Mouse (Mus musculus) forebrain, embryonic 16.5 days (tissue): ENCODE data around the gene Fgfr2. TPM values are rescaled to one million over a fixed set of nuclear protein-coding genes. Genes with fewer than 3 reads are reported as not detected.

Experiments
- ATAC-seq: fragments of 200-750 bp; cut with Nextera tagmentation; 2 replicates; pipeline ENCODE4 v1.8.0; 2017; ENCODE audit warnings: mild to moderate bottlenecking, moderate library complexity
- H3K27ac ChIP-seq: fragments of 300-500 bp; sonication (generic); 2 replicates; pipeline ENCODE4 v1.5.1; 2014; ENCODE audit warnings: low read length, control low read depth
- H3K27me3 ChIP-seq: fragments of 300-500 bp; sonication (generic); replicated peaks from 2 replicates; pipeline ENCODE4 v1.6.1; 2014; ENCODE audit warnings: low read length; ENCODE audit not compliant: control insufficient read depth, insufficient read depth
- H3K36me3 ChIP-seq: fragments of 300-500 bp; sonication (generic); 2 replicates; pipeline ENCODE4 v1.6.1; 2014; ENCODE audit not compliant: control insufficient read depth, insufficient read depth
- H3K4me1 ChIP-seq: fragments of 300-500 bp; sonication (generic); replicated peaks from 2 replicates; pipeline ENCODE4 v1.6.1; 2014; ENCODE audit warnings: low read length; ENCODE audit not compliant: control insufficient read depth, insufficient read depth
- H3K4me2 ChIP-seq: fragments of 300-500 bp; sonication (generic); 2 replicates; pipeline ENCODE4 v1.6.1; 2014; ENCODE audit warnings: mild to moderate bottlenecking, low read length, control low read depth
- H3K4me3 ChIP-seq: fragments of 300-500 bp; sonication (generic); replicated peaks from 2 replicates; pipeline ENCODE4 v1.5.1; 2014; ENCODE audit warnings: mild to moderate bottlenecking, low read length, control low read depth
- H3K9ac ChIP-seq: fragments of 300-500 bp; sonication (generic); replicated peaks from 2 replicates; pipeline ENCODE4 v1.6.1; 2014; ENCODE audit warnings: low read depth, low read length, control low read depth
- H3K9me3 ChIP-seq: fragments of 300-500 bp; sonication (generic); 2 replicates; pipeline ENCODE4 v1.6.1; 2016; ENCODE audit warnings: low read length; ENCODE audit not compliant: control insufficient read depth
- WGBS: fragments of 180-500 bp; shearing (Covaris S2); extraction: QIAGEN DNeasy Blood & Tissue Kit; methylation state at CpG from one replicate; pipeline ENCODE4 v1.1.7; 2014; 5-methylcytosine and 5-hydroxymethylcytosine counted together
- polyA plus RNA-seq: library from polyadenylated mRNA; unstranded; fragments of >200 nt; fragmentation: Nextera tagmentation; extraction: Ambion mirVana; gene quantifications from 2 replicates; pipeline ENCODE4 v1.2.1, GENCODE M21; 2015

Gene Fgfr2
- polyA plus RNA-seq, 1 experiment from 2014 or later, result 39.2 TPM

GRCm38 (mm10) chr7:130631553-130632378 lies 2491.4 kb downstream of the Fgfr2 start:
- 54% methylated on average over 22 of the region's 22 CpGs for WGBS
- Histone ChIP-seq H3K4me2 (no peak overlapping the region), H3K36me3 (no peaks in the 10 kb centered on the region), H3K9me3 (no peaks in the 10 kb centered on the region), H3K27me3 (no peaks in the 10 kb centered on the region), H3K4me1 (no peaks in the 10 kb centered on the region), H3K9ac (no peak overlapping the region), H3K4me3 (no peak overlapping the region), H3K27ac (no peak overlapping the region)
- no peak for ATAC-seq

GRCm38 (mm10) chr7:130630956-130631355 lies 2492.2 kb downstream of the Fgfr2 start:
- Histone ChIP-seq H3K27me3 (no peaks in the 10 kb centered on the region), H3K36me3 (no peaks in the 10 kb centered on the region), H3K9ac (no peak overlapping the region), H3K4me1 (no peaks in the 10 kb centered on the region), H3K4me3 (no peak overlapping the region), H3K4me2 (no peak overlapping the region), H3K9me3 (no peaks in the 10 kb centered on the region), H3K27ac (no peak overlapping the region)
- no peak for ATAC-seq
- WGBS, result 89% methylated on average over 3 of the region's 3 CpGs

GRCm38 (mm10) chr7:130629999-130630398 lies 2493.2 kb downstream of the Fgfr2 start:
- Histone ChIP-seq H3K27me3 (no peaks in the 10 kb centered on the region), H3K4me2 (no peak overlapping the region), H3K4me1 (no peaks in the 10 kb centered on the region), H3K9ac (no peak overlapping the region), H3K27ac (no peak overlapping the region), H3K36me3 (no peaks in the 10 kb centered on the region), H3K4me3 (no peak overlapping the region), H3K9me3 (no peaks in the 10 kb centered on the region)
- 92% methylated on average over 7 of the region's 7 CpGs for WGBS
- no peak for ATAC-seq

GRCm38 (mm10) chr7:130628601-130629000 lies 2494.5 kb downstream of the Fgfr2 start:
- WGBS, result 56% methylated on average over 1 of the region's 1 CpGs
- H3K4me3 ChIP-seq, result no peak overlapping the region
- no peaks in the 10 kb centered on the region for H3K27me3 ChIP-seq
- H3K4me1 ChIP-seq, result no peaks in the 10 kb centered on the region
- H3K4me2 ChIP-seq, result no peak overlapping the region
- H3K9ac ChIP-seq, result no peak overlapping the region
- no peaks in the 10 kb centered on the region for H3K9me3 ChIP-seq
- ATAC-seq, result no peak
- no peak overlapping the region for H3K27ac ChIP-seq
- H3K36me3 ChIP-seq, result no peaks in the 10 kb centered on the region

- WGBS, result 87% methylated on average over 7 of the region's 7 CpGs
- no peaks in the 10 kb centered on the region for H3K36me3 ChIP-seq
- no peaks in the 10 kb centered on the region for H3K27me3 ChIP-seq
- no peak overlapping the region for H3K4me2 ChIP-seq
- H3K27ac ChIP-seq, result no peak overlapping the region
- H3K9me3 ChIP-seq, result no peaks in the 10 kb centered on the region
- H3K4me3 ChIP-seq, result no peak overlapping the region
- ATAC-seq, result no peak
- no peaks in the 10 kb centered on the region for H3K4me1 ChIP-seq
- H3K9ac ChIP-seq, result no peak overlapping the region
Measured at GRCm38 (mm10) chr7:130625361-130625760, 2497.8 kb downstream of the Fgfr2 start.

- H3K4me2 ChIP-seq, result no peak overlapping the region
- H3K36me3 ChIP-seq, result no peaks in the 10 kb centered on the region
- 93% methylated on average over 9 of the region's 9 CpGs for WGBS
- H3K27ac ChIP-seq, result no peak overlapping the region
- no peak overlapping the region for H3K4me3 ChIP-seq
- no peaks in the 10 kb centered on the region for H3K27me3 ChIP-seq
- no peaks in the 10 kb centered on the region for H3K9me3 ChIP-seq
- ATAC-seq, result no peak
- no peak overlapping the region for H3K9ac ChIP-seq
- H3K4me1 ChIP-seq, result no peaks in the 10 kb centered on the region
Measured at GRCm38 (mm10) chr7:130624299-130624698, 2498.9 kb downstream of the Fgfr2 start.

GRCm38 (mm10) chr7:130622359-130622758 lies 2500.8 kb downstream of the Fgfr2 start:
- no peak overlapping the region for H3K27ac ChIP-seq

GRCm38 (mm10) chr7:130621953-130622352 lies 2501.2 kb downstream of the Fgfr2 start:
- no peak overlapping the region for H3K4me3 ChIP-seq
- no peaks in the 10 kb centered on the region for H3K36me3 ChIP-seq
- H3K4me1 ChIP-seq, result no peaks in the 10 kb centered on the region
- no peak overlapping the region for H3K27ac ChIP-seq
- H3K9ac ChIP-seq, result no peak overlapping the region
- H3K27me3 ChIP-seq, result no peaks in the 10 kb centered on the region
- H3K9me3 ChIP-seq, result no peaks in the 10 kb centered on the region
- no peak overlapping the region for H3K4me2 ChIP-seq
- no peak for ATAC-seq
- WGBS, result 63% methylated on average over 3 of the region's 3 CpGs

More at GRCm38 (mm10) chr7:130622359-130622758, 2500.8 kb downstream of the Fgfr2 start:
- no peak overlapping the region for H3K4me2 ChIP-seq
- H3K36me3 ChIP-seq, result no peaks in the 10 kb centered on the region
- H3K4me3 ChIP-seq, result no peak overlapping the region
- no peak overlapping the region for H3K9ac ChIP-seq
- no peaks in the 10 kb centered on the region for H3K4me1 ChIP-seq
- ATAC-seq, result no peak
- H3K9me3 ChIP-seq, result no peaks in the 10 kb centered on the region
- WGBS, result 82% methylated on average over 4 of the region's 4 CpGs
- no peaks in the 10 kb centered on the region for H3K27me3 ChIP-seq

- Histone ChIP-seq H3K4me3 (no peak overlapping the region), H3K9ac (no peak overlapping the region), H3K9me3 (no peaks in the 10 kb centered on the region), H3K27ac (no peak overlapping the region), H3K27me3 (no peaks in the 10 kb centered on the region), H3K4me1 (no peaks in the 10 kb centered on the region), H3K36me3 (no peaks in the 10 kb centered on the region), H3K4me2 (no peak overlapping the region)
- no peak for ATAC-seq
- WGBS, result 96% methylated on average over 2 of the region's 2 CpGs
Measured at GRCm38 (mm10) chr7:130621068-130621467, 2502.1 kb downstream of the Fgfr2 start.
